Mouse (Mus musculus) cerebellum, adult 2 months (tissue): ENCODE measurements around the gene Gm39566.

Experiments
- CTCF ChIP-seq: fragments of 200-500 bp; IDR thresholded peaks from 2 replicates; pipeline ENCODE4 v1.5.1; 2011; ENCODE audit warnings: low read depth, mild to moderate bottlenecking, control low read depth, low read length, moderate library complexity, borderline replicate concordance; ENCODE audit not compliant: insufficient read depth
- POLR2A ChIP-seq: fragments of 200-500 bp; IDR thresholded peaks from 2 replicates; pipeline ENCODE4 v1.6.1; 2011; ENCODE audit warnings: low read length, control low read depth, borderline replicate concordance; ENCODE audit not compliant: insufficient read depth

- no peak for TF ChIP-seq POLR2A
- no peak for TF ChIP-seq CTCF
These were observed 11.8 kb downstream of the Gm39566 start for GRCm38 (mm10) chr11:69803328-69803727.
